Mouse (Mus musculus) CD4-positive, CD25-positive, alpha-beta regulatory T cell, adult 2 months (primary cell): ENCODE measurements around the gene Slc38a8.

Experiments
- DNase-seq: peaks from one replicate; pipeline ENCODE4 v3.0.0-alpha.2; 2012; ENCODE audit warnings: low read depth, low spot score

Slc38a8 gene

DNA sequence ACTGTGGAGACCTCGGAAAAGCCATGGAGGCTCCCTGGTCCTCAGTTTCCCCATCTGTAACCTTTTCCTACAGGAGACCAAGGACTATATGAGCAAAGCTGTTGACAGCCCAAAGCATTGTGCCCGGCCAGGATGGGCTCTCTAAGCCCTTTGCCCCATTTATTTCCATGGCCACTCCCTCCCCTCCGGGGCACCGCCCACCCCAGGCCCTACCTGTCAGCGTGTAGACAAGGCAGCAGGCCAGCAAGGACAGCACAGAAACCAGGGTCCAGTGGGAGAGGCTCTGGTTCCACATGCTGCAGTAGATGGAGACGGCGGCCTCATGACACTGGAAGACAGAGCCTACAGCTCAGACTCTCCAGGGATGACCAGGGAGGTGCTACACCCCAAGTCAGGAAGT lies 14.4 kb downstream of the Slc38a8 start:
- no peak for DNase-seq

- DNase-seq = no peak
These were observed 17.2 kb downstream of the Slc38a8 start for GRCm38 (mm10) chr8:119484145-119484896.

DNA sequence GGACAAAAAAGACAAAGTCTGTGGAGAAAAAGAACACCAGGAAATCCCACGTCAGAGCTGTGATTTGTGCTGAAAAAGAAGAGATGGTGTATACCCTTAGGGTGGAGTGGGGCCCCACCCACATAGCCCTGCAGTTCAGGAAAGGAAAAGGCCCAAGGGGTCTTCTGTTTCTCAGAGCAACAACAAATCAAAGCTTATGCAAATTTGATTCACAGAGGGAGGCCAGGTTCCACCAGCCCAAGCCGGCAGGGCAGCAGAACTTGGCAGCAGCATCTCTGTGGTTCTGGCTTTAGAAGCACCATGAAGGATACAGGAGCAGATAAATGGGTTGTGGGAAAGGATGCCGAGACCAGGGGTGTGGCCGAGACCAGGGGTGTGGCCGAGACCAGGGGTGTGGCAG lies 22.8 kb downstream of the Slc38a8 start:
- no peak for DNase-seq

GRCm38 (mm10) chr8:119468091-119468490 lies 33.4 kb downstream of the Slc38a8 start:
- no peak for DNase-seq

DNA sequence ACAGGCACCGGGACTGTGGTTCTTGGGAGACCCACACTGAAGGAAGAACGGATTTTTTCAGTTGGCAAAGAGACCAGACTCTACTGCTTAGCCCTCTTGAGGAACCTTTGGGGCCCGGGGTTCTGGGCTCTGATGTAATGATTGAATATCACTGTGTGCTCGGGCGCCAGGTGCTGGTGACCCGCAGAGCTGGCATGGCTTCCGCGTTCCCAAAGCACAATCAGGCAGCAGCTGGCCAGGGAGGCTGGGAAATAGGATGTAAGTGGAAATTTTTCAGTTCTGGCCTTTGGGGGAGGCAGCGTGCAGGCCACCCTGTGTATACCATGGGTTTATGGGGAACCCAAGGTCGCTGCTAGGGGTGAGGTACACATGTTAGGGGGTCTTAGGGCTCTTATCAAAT lies 34.7 kb downstream of the Slc38a8 start:
- DNase-seq = no peak

DNA sequence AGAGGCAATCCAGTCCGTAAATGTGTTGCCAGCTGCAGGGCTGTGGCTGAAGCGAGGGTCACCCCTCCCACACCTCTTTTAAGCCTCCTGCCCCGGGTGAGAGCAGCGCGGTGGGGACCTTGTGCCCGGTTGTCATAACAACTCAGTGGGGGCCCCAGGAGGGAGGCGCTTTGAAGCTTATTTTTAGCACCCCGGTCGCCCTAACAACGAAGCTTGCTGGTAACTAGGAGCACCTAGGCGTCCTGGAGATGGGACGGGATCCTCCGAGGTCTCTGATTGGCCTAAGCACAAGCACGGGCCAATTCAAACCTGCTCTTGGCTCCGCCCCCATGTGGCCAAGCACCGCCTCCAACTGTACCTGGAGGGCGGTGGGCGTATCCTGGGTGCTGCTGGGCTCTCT lies 35.4 kb downstream of the Slc38a8 start:
- no peak for DNase-seq

GRCm38 (mm10) chr8:119463709-119464108 lies 37.8 kb downstream of the Slc38a8 start:
- no peak for DNase-seq

DNA sequence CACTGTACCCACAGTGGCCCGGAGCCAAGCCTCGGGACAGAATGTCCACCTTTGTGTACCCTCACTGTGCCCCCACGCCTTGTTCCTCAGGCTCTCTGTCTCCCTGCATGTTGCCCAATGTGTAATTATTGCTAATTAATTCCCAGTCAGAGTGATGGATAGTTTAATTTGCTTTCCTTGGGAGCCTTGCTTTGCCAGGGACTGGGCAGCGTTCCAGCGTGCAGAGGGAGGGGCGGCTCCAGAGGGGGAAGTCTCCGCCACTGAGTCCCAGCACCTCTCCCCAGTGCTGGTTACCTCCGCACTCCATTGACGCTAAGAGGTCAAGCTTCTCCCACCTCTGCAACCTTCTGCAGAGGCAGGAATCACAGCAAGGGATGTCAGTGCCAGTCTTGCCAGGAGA lies 40.1 kb downstream of the Slc38a8 start:
- DNase-seq = no peak

- DNase-seq = no peak
These were observed 41.8 kb downstream of the Slc38a8 start for GRCm38 (mm10) chr8:119459724-119460123.

DNA sequence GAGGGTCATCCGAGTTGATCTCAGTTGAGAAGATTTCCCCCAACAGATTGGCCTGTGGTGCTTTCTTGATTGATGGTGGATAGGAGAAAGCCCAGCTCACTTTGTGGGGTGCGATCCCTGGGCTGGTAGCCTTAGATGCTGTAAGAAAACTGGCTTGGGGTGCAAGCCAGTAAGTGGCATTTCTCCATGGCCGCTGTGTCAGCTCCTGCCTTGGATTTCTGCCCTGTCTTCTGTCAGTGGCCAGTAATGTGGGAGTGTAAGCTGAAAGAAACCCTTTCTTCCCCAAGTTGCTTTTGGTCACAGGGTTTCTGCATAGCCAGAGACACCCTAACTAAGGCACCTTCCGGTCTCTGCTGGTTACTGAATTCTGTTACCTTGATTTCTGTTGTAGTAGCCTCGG lies 45.5 kb downstream of the Slc38a8 start:
- DNase-seq = no peak

DNA sequence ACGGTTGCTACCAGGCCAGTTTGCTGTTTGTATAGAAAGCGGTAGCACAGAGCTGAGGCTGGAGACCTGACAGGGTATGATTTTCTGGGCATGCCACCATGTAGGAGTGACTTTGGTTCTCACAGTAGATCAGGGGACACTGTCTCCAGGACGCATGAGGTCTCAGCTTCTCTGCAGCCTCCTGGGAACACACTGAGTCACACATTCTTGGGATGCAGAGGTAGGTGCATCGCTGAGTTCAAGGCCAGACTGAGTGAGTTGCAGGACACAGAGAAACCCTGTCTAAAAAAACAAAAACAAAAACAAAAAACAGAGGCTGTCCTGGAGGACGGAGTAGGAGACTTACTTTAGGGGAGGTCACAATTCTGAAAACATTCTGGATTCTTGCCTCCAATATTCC lies 48.6 kb downstream of the Slc38a8 start:
- no peak for DNase-seq

- no peak for DNase-seq
These were observed 50.4 kb downstream of the Slc38a8 start for GRCm38 (mm10) chr8:119451131-119451530.

GRCm38 (mm10) chr8:119449627-119450026 lies 51.9 kb downstream of the Slc38a8 start:
- no peak for DNase-seq

GRCm38 (mm10) chr8:119447781-119448170 lies 53.7 kb downstream of the Slc38a8 start:
- no peak for DNase-seq

DNA sequence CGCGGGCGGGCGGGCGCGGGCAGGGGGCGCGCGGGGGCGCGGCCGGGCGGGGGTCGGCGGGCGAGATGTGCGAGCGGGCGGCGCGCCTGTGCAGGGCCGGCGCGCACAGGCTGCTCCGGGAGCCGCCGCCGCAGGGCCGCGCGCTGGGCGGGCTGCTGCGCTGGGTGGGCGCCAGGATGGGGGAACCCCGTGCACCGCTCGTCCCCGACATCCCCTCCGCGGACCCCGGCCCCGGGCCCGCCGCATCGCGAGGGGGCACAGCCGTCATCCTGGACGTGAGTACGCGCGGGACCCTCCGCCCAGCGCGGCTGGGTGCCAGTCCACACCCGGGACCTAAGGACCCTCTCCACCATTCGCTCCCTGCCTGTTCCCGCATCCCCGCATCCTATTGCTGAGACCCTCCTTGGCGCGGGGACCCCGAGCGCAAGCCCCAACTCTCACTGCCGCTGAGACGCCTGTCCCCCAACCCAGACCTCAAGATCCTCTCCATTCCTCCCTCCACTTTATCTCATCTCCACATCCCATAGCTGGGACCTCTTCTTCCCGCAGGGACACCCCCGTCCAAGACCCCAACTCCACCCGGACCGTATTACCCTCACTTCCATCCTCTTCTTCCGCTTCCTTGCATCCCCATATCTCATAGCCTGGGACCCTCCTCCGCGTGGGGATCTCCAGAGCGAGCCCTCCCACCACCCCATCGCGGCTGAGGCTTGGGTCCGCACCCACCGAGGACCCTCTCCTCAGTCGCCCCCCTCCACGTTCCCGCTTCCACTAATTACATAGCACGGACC lies 54.3 kb downstream of the Slc38a8 start:
- no peak for DNase-seq

DNA sequence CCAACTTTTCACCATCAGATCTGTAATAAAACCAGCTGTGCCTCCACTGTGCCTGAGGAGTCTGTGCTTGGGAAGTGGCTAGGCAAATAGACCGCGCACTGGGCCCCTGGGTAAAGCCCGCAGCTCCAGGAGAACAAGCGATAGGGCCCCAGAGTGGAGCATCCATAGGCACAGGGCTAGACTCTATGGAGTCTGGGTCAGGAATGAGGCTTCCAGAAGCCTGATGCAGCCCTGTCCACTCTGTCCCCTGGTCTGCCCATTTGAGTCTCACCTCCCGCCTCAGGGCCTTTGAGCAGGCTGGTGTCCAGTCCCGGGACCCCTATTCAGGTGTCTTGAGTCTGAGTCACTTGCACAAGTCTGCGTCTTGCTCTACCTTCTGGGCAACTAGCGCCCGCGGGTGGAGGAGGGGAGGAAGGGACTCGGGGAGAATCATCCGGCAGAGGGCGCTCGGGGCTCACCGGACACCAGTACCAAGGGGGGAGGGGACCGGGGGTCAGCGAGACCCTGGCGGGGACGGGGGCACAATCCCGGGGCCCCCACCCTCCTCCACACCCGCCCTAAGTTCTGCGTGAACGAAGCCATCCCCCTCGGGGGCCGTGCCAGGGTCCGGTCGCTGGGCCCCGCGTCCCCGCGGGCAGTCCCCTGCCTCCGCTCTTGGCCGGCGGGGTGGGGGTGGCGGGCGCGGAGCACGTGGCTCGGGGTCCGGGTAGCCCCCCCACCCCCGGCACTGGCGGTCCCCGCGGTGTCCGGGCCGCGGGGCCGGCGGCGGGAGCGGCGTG lies 55.1 kb downstream of the Slc38a8 start, which contains the start of gene Necab2:
Necab2 (plus strand) TSS at position 509 of the 779 bp plus-strand sequence.
- peak; percentile 80 for DNase-seq

- DNase-seq = no peak
These were observed 58.5 kb downstream of the Slc38a8 start for GRCm38 (mm10) chr8:119442970-119443369.

- no peak for DNase-seq
These were observed 59.5 kb downstream of the Slc38a8 start for GRCm38 (mm10) chr8:119442013-119442412.

GRCm38 (mm10) chr8:119440952-119441270 lies 60.6 kb downstream of the Slc38a8 start:
- DNase-seq = no peak

GRCm38 (mm10) chr8:119440250-119440951 lies 61.1 kb downstream of the Slc38a8 start:
- DNase-seq = peak; percentile 75

DNA sequence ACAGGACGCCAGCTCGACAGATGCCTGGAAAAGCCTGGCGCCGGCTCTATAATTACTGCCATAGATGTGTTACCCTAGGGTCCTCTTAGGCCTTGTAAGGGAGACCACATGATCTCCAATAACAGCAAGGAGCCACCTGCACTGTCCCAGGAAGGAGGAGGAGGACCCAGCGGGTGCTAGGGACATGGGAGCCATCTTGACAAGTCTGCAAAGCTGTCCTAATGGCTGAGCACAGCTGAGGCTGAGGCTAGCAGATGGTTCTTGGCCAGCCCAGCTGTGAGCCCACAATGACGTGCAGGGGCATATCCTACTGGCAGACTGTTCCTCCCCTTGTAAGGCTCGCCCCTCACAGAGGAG lies 61.6 kb downstream of the Slc38a8 start:
- no peak for DNase-seq

GRCm38 (mm10) chr8:119439424-119439823 lies 62.1 kb downstream of the Slc38a8 start:
- no peak for DNase-seq
